Mouse (Mus musculus) intestine, postnatal 0 days (tissue): Measurements from ENCODE around the gene Ift88. TPM values are rescaled to one million over a fixed set of nuclear protein-coding genes. Genes with fewer than 3 reads are reported as not detected.

ENCODE experiments used
- ATAC-seq: fragments of 200-750 bp; cut with Nextera tagmentation; 2 replicates; pipeline ENCODE4 v1.8.0; 2017; ENCODE audit warnings: mild to moderate bottlenecking, moderate TSS enrichment, moderate library complexity
- H3K27ac ChIP-seq: fragments of 300-500 bp; sonication (generic); 2 replicates; pipeline ENCODE4 v1.5.1; 2014; ENCODE audit warnings: mild to moderate bottlenecking, low read depth, low read length, moderate library complexity
- H3K27me3 ChIP-seq: fragments of 300-500 bp; sonication (generic); replicated peaks from 2 replicates; pipeline ENCODE4 v1.6.1; 2014; ENCODE audit warnings: low read length, mixed read lengths; ENCODE audit not compliant: control insufficient read depth, insufficient read depth
- H3K36me3 ChIP-seq: fragments of 300-500 bp; sonication (generic); 2 replicates; pipeline ENCODE4 v1.6.1; 2014; ENCODE audit warnings: mild to moderate bottlenecking, moderate library complexity; ENCODE audit not compliant: control insufficient read depth, insufficient read depth
- H3K4me1 ChIP-seq: fragments of 300-500 bp; sonication (generic); replicated peaks from 2 replicates; pipeline ENCODE4 v1.6.1; 2014; ENCODE audit warnings: antibody characterized with exemption, low read length, mixed read lengths; ENCODE audit not compliant: control insufficient read depth, insufficient read depth
- H3K4me2 ChIP-seq: fragments of 300-500 bp; sonication (generic); replicated peaks from 2 replicates; pipeline ENCODE4 v1.6.1; 2014; ENCODE audit warnings: low read depth, mild to moderate bottlenecking, moderate library complexity
- H3K4me3 ChIP-seq: fragments of 300-500 bp; sonication (generic); 2 replicates; pipeline ENCODE4 v1.5.1; 2014; ENCODE audit warnings: low read depth, low read length
- H3K9ac ChIP-seq: fragments of 300-500 bp; sonication (generic); 2 replicates; pipeline ENCODE4 v1.6.1; 2014; ENCODE audit warnings: mild to moderate bottlenecking, low read depth, low read length
- H3K9me3 ChIP-seq: fragments of 300-500 bp; sonication (generic); 2 replicates; pipeline ENCODE4 v1.6.1; 2016; ENCODE audit warnings: mixed run types; ENCODE audit not compliant: control insufficient read depth
- CTCF ChIP-seq: sonication (generic); IDR thresholded peaks from 2 replicates; pipeline ENCODE4 v1.5.1; 2016; ENCODE audit warnings: low read depth, mild to moderate bottlenecking, control low read depth, antibody characterized with exemption, moderate library complexity
- WGBS: fragments of 180-500 bp; shearing (Covaris S2); extraction: QIAGEN DNeasy Blood & Tissue Kit; methylation state at CpG from one replicate; pipeline ENCODE4 v1.1.7; 2014; 5-methylcytosine and 5-hydroxymethylcytosine counted together
- polyA plus RNA-seq: library from polyadenylated mRNA; unstranded; fragments of >200 nt; fragmentation: Nextera tagmentation; extraction: Ambion mirVana; gene quantifications from 2 replicates; pipeline ENCODE4 v1.2.1, GENCODE M21; 2015

Gene Ift88
- polyA plus RNA-seq, 1 experiment from 2014 or later: 5.1 TPM

GRCm38 (mm10) chr14:57475057-57475456 is 51.2 kb downstream of the Ift88 start:
- Histone ChIP-seq H3K27ac (no peak overlapping the region), H3K9me3 (no peaks in the 10 kb centered on the region), H3K36me3 (peaks cover 4% of the 10 kb centered on the region; the same call in 1 of the 2 replicates), H3K27me3 (no peaks in the 10 kb centered on the region), H3K9ac (no peak overlapping the region), H3K4me1 (no peaks in the 10 kb centered on the region), H3K4me2 (no peak overlapping the region), H3K4me3 (no peak overlapping the region)
- ATAC-seq: no peak
- TF ChIP-seq CTCF: no peak
- 86% methylated on average over 2 of the region's 2 CpGs for WGBS

DNA sequence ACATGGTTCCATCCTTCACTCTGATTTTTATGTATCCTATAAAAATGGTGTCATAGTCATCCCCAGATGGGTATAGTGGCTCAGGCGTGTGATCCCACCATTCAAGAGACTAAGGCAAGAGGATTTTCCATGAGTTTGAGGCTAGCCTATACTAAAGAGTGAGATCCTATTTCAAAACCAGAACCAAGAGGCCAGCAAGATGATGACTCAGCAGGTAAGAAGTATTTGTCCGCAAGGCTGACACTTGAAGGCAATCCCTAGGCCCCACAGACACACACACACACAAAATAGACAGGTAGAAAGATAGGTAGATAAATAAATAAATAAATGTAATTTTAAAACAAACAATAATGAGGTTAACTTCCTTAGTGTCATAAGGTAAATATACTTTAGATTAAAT is 58.4 kb downstream of the Ift88 start:
- H3K4me2 ChIP-seq: no peak overlapping the region
- no peak overlapping the region for H3K9ac ChIP-seq
- WGBS: 99% methylated on average over 2 of the region's 2 CpGs
- no peak overlapping the region for H3K27ac ChIP-seq
- no peak for ATAC-seq
- H3K36me3 ChIP-seq: no peaks in the 10 kb centered on the region; the same call in 1 of the 2 replicates
- no peak overlapping the region for H3K4me3 ChIP-seq
- H3K9me3 ChIP-seq: no peaks in the 10 kb centered on the region
- no peaks in the 10 kb centered on the region for H3K4me1 ChIP-seq
- no peak for TF ChIP-seq CTCF
- no peaks in the 10 kb centered on the region for H3K27me3 ChIP-seq

DNA sequence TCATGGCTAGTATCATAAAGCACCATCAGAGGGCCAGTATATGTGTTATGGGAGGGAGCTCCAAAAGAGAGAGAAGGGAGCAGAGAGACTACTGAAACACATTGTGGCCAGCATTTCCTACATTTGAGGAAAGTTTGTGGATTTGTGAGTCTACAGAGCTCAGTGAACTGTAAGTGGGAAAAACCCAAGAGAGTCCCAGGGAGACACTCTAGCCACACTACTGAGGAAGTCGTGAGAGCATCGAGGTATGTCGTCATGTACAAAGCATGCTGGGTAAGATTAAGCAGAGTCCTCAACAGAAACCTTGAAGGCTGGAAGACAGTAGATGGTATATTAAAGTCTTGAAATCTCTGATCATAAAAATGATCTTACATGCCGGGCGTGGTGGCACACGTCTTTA is 60.3 kb downstream of the Ift88 start:
- no peak for ATAC-seq
- H3K4me2 ChIP-seq: no peak overlapping the region
- H3K27ac ChIP-seq: no peak overlapping the region
- peaks cover 4% of the 10 kb centered on the region; the same call in 1 of the 2 replicates for H3K36me3 ChIP-seq
- TF ChIP-seq CTCF: no peak
- WGBS: 96% methylated on average over 6 of the region's 6 CpGs
- no peaks in the 10 kb centered on the region for H3K9me3 ChIP-seq
- no peak overlapping the region for H3K9ac ChIP-seq
- no peaks in the 10 kb centered on the region for H3K4me1 ChIP-seq
- H3K4me3 ChIP-seq: no peak overlapping the region
- no peaks in the 10 kb centered on the region for H3K27me3 ChIP-seq

DNA sequence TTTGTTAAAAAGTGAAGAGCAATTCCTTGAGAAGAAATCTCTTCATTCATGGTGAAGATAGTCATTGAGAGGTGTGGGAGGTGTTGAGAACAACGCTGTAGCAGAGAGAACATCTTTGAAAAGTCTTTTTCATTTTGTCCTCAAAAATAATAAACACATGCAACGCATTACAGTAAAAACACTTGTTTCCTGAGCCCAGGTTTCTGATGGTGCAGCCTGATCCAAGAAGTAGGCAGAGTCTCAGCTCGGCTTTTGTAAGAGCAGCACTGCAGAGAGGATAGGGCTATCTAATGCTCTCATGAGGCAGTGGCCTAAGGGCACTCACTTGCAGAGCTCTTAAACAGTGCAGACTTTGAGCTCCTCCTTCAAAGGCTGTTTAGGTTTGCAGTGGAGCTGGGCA is 65.8 kb downstream of the Ift88 start:
- H3K4me3 ChIP-seq: no peak overlapping the region
- H3K27me3 ChIP-seq: no peaks in the 10 kb centered on the region
- TF ChIP-seq CTCF: no peak
- H3K4me1 ChIP-seq: no peaks in the 10 kb centered on the region
- H3K9me3 ChIP-seq: no peaks in the 10 kb centered on the region
- H3K36me3 ChIP-seq: 0 out of 2 replicates have a peak, but pooled peaks cover 4% of the 10 kb centered on the region
- no peak overlapping the region for H3K9ac ChIP-seq
- no peak for ATAC-seq
- WGBS: 81% methylated on average over 3 of the region's 3 CpGs
- no peak overlapping the region for H3K4me2 ChIP-seq
- H3K27ac ChIP-seq: no peak overlapping the region

- Histone ChIP-seq H3K4me1 (no peaks in the 10 kb centered on the region), H3K4me3 (no peak overlapping the region), H3K9me3 (no peaks in the 10 kb centered on the region), H3K36me3 (no peaks in the 10 kb centered on the region), H3K27me3 (no peaks in the 10 kb centered on the region), H3K9ac (no peak overlapping the region), H3K27ac (no peak overlapping the region), H3K4me2 (no peak overlapping the region)
- TF ChIP-seq CTCF: no peak
- ATAC-seq: no peak
- 91% methylated on average over 2 of the region's 2 CpGs for WGBS
Observed at GRCm38 (mm10) chr14:57493840-57494239, 70.0 kb downstream of the Ift88 start.

- H3K27ac ChIP-seq: no peak overlapping the region
- ATAC-seq: no peak
Observed at GRCm38 (mm10) chr14:57503729-57504128, 79.9 kb downstream of the Ift88 start.

DNA sequence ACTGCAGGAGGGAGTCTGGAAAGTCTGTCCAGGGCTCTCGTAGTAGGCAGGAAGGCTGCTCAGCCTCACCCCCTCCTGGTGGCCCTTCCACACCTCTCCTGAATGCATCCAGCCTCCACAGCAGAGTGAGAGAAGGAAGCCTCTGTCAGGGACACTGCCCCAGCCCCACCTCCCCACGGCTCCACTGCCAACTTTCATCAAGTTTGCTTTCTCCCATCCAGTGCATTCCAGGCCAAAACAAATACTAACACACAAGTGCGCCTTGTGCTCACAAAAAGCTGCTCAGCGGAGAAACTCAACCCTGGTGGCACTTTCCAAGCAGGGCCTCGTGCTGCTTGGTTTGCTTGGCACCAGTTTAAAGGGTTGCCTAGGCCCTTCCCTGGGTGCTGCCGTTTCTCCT is 85.7 kb downstream of the Ift88 start:
- Histone ChIP-seq H3K27ac (no peak overlapping the region), H3K4me3 (no peak overlapping the region), H3K9me3 (no peaks in the 10 kb centered on the region), H3K36me3 (no peaks in the 10 kb centered on the region), H3K9ac (no peak overlapping the region), H3K4me2 (no peak overlapping the region), H3K4me1 (no peaks in the 10 kb centered on the region), H3K27me3 (no peaks in the 10 kb centered on the region)
- 0 out of 2 replicates have a peak, but pooled peaks have one; percentile 13 for TF ChIP-seq CTCF
- 59% methylated on average over 6 of the region's 6 CpGs for WGBS
- no peak for ATAC-seq

More at GRCm38 (mm10) chr14:57503729-57504128, 79.9 kb downstream of the Ift88 start:
- H3K4me3 ChIP-seq: no peak overlapping the region
- H3K27me3 ChIP-seq: no peaks in the 10 kb centered on the region
- no peak for TF ChIP-seq CTCF
- no peaks in the 10 kb centered on the region for H3K4me1 ChIP-seq
- H3K9me3 ChIP-seq: no peaks in the 10 kb centered on the region
- 89% methylated on average over 6 of the region's 6 CpGs for WGBS
- no peak overlapping the region for H3K4me2 ChIP-seq
- no peak overlapping the region for H3K9ac ChIP-seq
- H3K36me3 ChIP-seq: no peaks in the 10 kb centered on the region
